ENCODE assay signal across 22 mouse cellular contexts in the genomic region with DNA sequence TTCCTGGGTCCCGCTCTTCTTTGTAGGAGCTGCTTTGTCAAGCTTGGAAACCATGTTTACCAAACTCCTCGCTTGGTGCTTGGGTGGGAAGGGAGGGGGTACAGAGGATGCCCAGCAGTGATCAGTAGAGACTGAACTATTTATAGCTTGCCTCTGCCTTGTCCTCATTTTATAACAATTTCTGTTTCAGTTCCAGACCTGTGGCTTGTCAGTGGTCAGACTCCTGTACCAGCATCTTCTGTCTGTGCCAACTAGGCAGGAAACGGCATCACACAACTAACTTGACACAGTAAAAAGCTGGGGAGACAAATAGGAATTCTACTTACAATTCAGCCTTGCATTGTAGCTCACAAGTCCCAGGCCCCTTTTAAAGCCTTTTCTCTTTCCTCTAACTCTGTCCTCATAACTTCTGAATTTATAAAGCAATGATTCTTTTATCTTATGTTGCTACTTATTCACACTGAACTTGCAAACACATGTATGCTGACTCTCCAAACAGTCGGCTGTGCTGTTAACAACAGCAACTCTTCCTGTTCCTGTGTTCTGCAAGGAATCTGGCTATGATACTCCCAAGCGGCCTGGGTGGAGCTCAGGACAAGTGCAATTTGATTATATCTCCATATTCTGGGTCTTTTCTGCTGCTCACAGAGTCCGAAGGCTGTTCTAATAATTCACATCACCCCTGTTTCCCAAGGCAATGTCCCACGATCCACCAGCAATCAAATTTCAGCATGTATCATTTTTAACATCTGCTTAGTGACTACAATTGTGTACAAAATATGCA. TPM values are rescaled to one million over a fixed set of nuclear protein-coding genes. Genes with fewer than 3 reads are reported as not detected.
DNase-seq lines count a peak whose midpoint lies in the region; ATAC-seq and TF ChIP-seq lines count a peak whose summit lies in the region.
"Had no signal": no experiment of that assay in that cellular context is flagged by ENCODE, and none has a peak within 500 bp of the region (broad histone marks: within the 10 kb centered on the region; RNA-seq: fewer than 3 reads in every experiment).

No protein-coding gene starts in this region.

- TF ChIP-seq CTCF in lung, adult 2 months (IDR thresholded peaks at IDR 0.05; ENCODE audit: insufficient read depth, low read length): no peak
- TF ChIP-seq CTCF in kidney, adult 2 months (conservative IDR thresholded peaks at IDR 0.05; ENCODE audit: insufficient read depth, insufficient read length, low read depth, low read length): no peak

- DNase-seq in heart, adult 8-10 months (ENCODE audit: low spot score): peak; percentile 26
- DNase-seq in heart, embryonic 10.5 days (ENCODE audit: low spot score): no peak
- peak; percentile 3 for DNase-seq in lung, postnatal 36 days
- no peak for DNase-seq in lung, adult 2 months
- DNase-seq in urinary bladder, postnatal 25 days (ENCODE audit: low spot score): no peak
- no peak for DNase-seq in kidney, adult 2 months
- DNase-seq: adrenal gland, postnatal 10 days; cerebellum, adult 18-20 months; cerebellum, postnatal 36 days; heart, postnatal 10 days; kidney, adult 18-20 months; kidney, postnatal 10 days; layer of hippocampus, postnatal 36 days; liver, embryonic 13.5 days; right cerebral cortex, adult 18-20 months had no signal

- 63% methylated on average over 7 of the region's 7 CpGs for WGBS in heart, embryonic 10.5 days
- 39% methylated on average over 7 of the region's 7 CpGs for WGBS in lung, adult 2 months
- 63% methylated on average over 7 of the region's 7 CpGs for WGBS in kidney, adult 2 months

- H3K9me3 ChIP-seq in heart, embryonic 10.5 days: no peaks in the 10 kb centered on the region
- H3K9me3 ChIP-seq: embryonic facial prominence, embryonic 10.5 days; limb, embryonic 13.5 days; liver, embryonic 13.5 days; lung, embryonic 15.5 days; neural tube, embryonic 12.5 days had no signal

- H3K36me3 ChIP-seq in heart, embryonic 10.5 days: no peaks in the 10 kb centered on the region
- no peaks in the 10 kb centered on the region for H3K36me3 ChIP-seq in kidney, adult 2 months (ENCODE audit: control insufficient read depth, insufficient read depth, low read length)
- H3K36me3 ChIP-seq: embryonic facial prominence, embryonic 10.5 days; limb, embryonic 13.5 days; liver, embryonic 13.5 days; lung, embryonic 15.5 days; neural tube, embryonic 12.5 days had no signal

- TF ChIP-seq POLR2A in lung, adult 2 months (IDR thresholded peaks at IDR 0.05; ENCODE audit: borderline replicate concordance, extremely low read depth, low read depth, low read length): no peak
- no peak for TF ChIP-seq POLR2A in kidney, adult 2 months (IDR thresholded peaks at IDR 0.05; ENCODE audit: low read depth, low read length)

- peak; percentile 33 for ATAC-seq in granulocyte monocyte progenitor cell, adult 5-6 weeks (replicated peaks; ENCODE audit: poor library complexity, severe bottlenecking)
- ATAC-seq: Patski had no signal

- no peaks in the 10 kb centered on the region for H3K27me3 ChIP-seq in heart, embryonic 10.5 days (ENCODE audit: insufficient read depth, poor library complexity, severe bottlenecking)
- H3K27me3 ChIP-seq in kidney, adult 2 months (replicated peaks; ENCODE audit: control insufficient read depth, insufficient read depth, low read length): no peaks in the 10 kb centered on the region
- H3K27me3 ChIP-seq: limb, embryonic 13.5 days; liver, embryonic 13.5 days; lung, embryonic 15.5 days; neural tube, embryonic 12.5 days; Patski had no signal

- no peak overlapping the region for H3K27ac ChIP-seq in heart, embryonic 10.5 days
- H3K27ac ChIP-seq in kidney, adult 2 months (ENCODE audit: insufficient read depth, low read depth, low read length): no peak overlapping the region
- H3K27ac ChIP-seq: embryonic facial prominence, embryonic 10.5 days; limb, embryonic 13.5 days; liver, embryonic 13.5 days; lung, embryonic 15.5 days; macrophage; neural tube, embryonic 12.5 days had no signal

- H3K4me3 ChIP-seq in heart, embryonic 10.5 days: no peak overlapping the region
- no peak overlapping the region for H3K4me3 ChIP-seq in lung, adult 2 months (replicated peaks; ENCODE audit: extremely low read depth, low read depth, low read length)
- H3K4me3 ChIP-seq in kidney, adult 2 months (ENCODE audit: insufficient read depth, low read depth, low read length): no peak overlapping the region
- H3K4me3 ChIP-seq: embryonic facial prominence, embryonic 10.5 days; limb, embryonic 13.5 days; liver, embryonic 13.5 days; lung, embryonic 15.5 days; neural tube, embryonic 12.5 days had no signal

- H3K4me1 ChIP-seq in heart, embryonic 10.5 days: 0 out of 2 replicates have a peak, but pooled peaks cover 5% of the 10 kb centered on the region
- H3K4me1 ChIP-seq in lung, adult 2 months (ENCODE audit: control insufficient read depth, insufficient read depth, low read length): no peaks in the 10 kb centered on the region
- H3K4me1 ChIP-seq in kidney, adult 2 months (ENCODE audit: control insufficient read depth, insufficient read depth, low read length): no peaks in the 10 kb centered on the region
- H3K4me1 ChIP-seq: limb, embryonic 13.5 days; liver, embryonic 13.5 days; lung, embryonic 15.5 days; neural tube, embryonic 12.5 days had no signal

RNA-seq across cellular contexts. Expression of a gene that starts 12.9 kb away (rescaled TPM):
- 100 to 1,000 TPM in 3 of 4 experiments, 10 to 100 TPM in 1; 99.5 to 139 (median 123) TPM for total RNA-seq in heart, adult 8-10 months (2022)
- polyA plus RNA-seq in heart, embryonic 10.5 days (2016; fragmentation: Nextera tagmentation; extraction: Ambion mirVana): 2.3 and 6.0 TPM in 2 replicates
- 0.50 and 0.96 TPM in 2 replicates for polyA plus RNA-seq in lung, adult 2 months (2012; rRNA removed)
- not detected in 2 replicates for total RNA-seq in granulocyte monocyte progenitor cell, adult 5-6 weeks (2014; fragmentation: Nextera tagmentation)
- 0.21 TPM in 1 of 2 replicates, not detected in the other for total RNA-seq in granulocyte monocyte progenitor cell, adult 5-6 weeks (2017)
- 0.22 and 0.25 TPM in 2 replicates for polyA plus RNA-seq in kidney, adult 2 months (2012; rRNA removed)

Comparison
In these comparisons a context has a peak if more than half of its experiments do, and no peak if none do; other contexts are left out.
1. DNase-seq: peak in heart, adult 8-10 months (single experiment) and lung, postnatal 36 days (single experiment); none in heart, embryonic 10.5 days (single experiment), lung, adult 2 months (single experiment), urinary bladder, postnatal 25 days (single experiment) and kidney, adult 2 months (single experiment).